In genomic region chr5:117248351-117248750, GRCm38 (mm10) we compare ENCODE assay signal across 14 mouse cellular contexts. TPM values are rescaled to one million over a fixed set of nuclear protein-coding genes. Genes with fewer than 3 reads are reported as not detected.
DNase-seq lines count a peak whose midpoint lies in the region; ATAC-seq and TF ChIP-seq lines count a peak whose summit lies in the region.
"Had no signal": no experiment of that assay in that cellular context is flagged by ENCODE, and none has a peak within 500 bp of the region (broad histone marks: within the 10 kb centered on the region; RNA-seq: fewer than 3 reads in every experiment).

No protein-coding gene starts in this region.

- no peak overlapping the region for H3K9ac ChIP-seq in kidney, embryonic 16.5 days (replicated peaks; ENCODE audit: low read length)
- no peak overlapping the region for H3K9ac ChIP-seq in forebrain, embryonic 11.5 days (ENCODE audit: low read length)
- H3K9ac ChIP-seq: hindbrain, embryonic 15.5 days; kidney, embryonic 15.5 days; lung, embryonic 14.5 days had no signal

- no peaks in the 10 kb centered on the region for H3K79me2 ChIP-seq in myocyte (ENCODE audit: control insufficient read depth, insufficient read depth)

- no peak overlapping the region for H3K4me2 ChIP-seq in kidney, embryonic 16.5 days (replicated peaks; ENCODE audit: low read depth, low read length)
- H3K4me2 ChIP-seq in myocyte (ENCODE audit: low read depth), result peak overlapping the region; percentile 5
- H3K4me2 ChIP-seq in forebrain, embryonic 11.5 days (ENCODE audit: low read depth, low read length, severe bottlenecking), result no peak overlapping the region
- H3K4me2 ChIP-seq: hindbrain, embryonic 15.5 days; kidney, embryonic 15.5 days; lung, embryonic 14.5 days had no signal

- H3K9me3 ChIP-seq in kidney, embryonic 16.5 days (ENCODE audit: low read length), result no peaks in the 10 kb centered on the region
- no peaks in the 10 kb centered on the region for H3K9me3 ChIP-seq in forebrain, embryonic 11.5 days (ENCODE audit: control insufficient read depth, low read length)
- H3K9me3 ChIP-seq: hindbrain, embryonic 15.5 days; kidney, embryonic 15.5 days had no signal

- no peak overlapping the region for H3ac ChIP-seq in myocyte (ENCODE audit: control insufficient read depth, insufficient read length)

- peak; percentile 12 for DNase-seq in embryo, embryonic 10 days (ENCODE audit: low spot score)
- DNase-seq in embryo, embryonic 9.5 days (ENCODE audit: extremely low spot score), result no peak
- DNase-seq in kidney, postnatal 4 days, result peak; percentile 12 to 31
- peak; percentile 79 for DNase-seq in adrenal gland, postnatal 14 days
- DNase-seq in spleen, postnatal 10 days (ENCODE audit: low spot score in 2 of 2), result no peak
- no peak for DNase-seq in forebrain, embryonic 11.5 days (ENCODE audit: low spot score)
- DNase-seq: B cell, adult 2 months; layer of hippocampus, postnatal 36 days; lung, embryonic 14.5 days had no signal

- H3K27ac ChIP-seq in kidney, embryonic 16.5 days (ENCODE audit: low read length), result no peak overlapping the region
- H3K27ac ChIP-seq in forebrain, embryonic 11.5 days (ENCODE audit: low read depth, low read length), result no peak overlapping the region
- H3K27ac ChIP-seq: hindbrain, embryonic 15.5 days; kidney, embryonic 15.5 days had no signal

- no peak for ATAC-seq in kidney, embryonic 16.5 days (ENCODE audit: low FRiP score, low TSS enrichment)
- no peak for ATAC-seq in forebrain, embryonic 11.5 days (replicated peaks; ENCODE audit: low FRiP score)
- ATAC-seq: activated CD4-positive, CD25-positive, alpha-beta regulatory T cell, adult 4 months had no signal

- H3K27me3 ChIP-seq in kidney, embryonic 16.5 days (ENCODE audit: insufficient read depth, low read length), result no peaks in the 10 kb centered on the region
- no peaks in the 10 kb centered on the region for H3K27me3 ChIP-seq in myocyte (ENCODE audit: control insufficient read depth, insufficient read depth, insufficient read length)
- H3K27me3 ChIP-seq in forebrain, embryonic 11.5 days (ENCODE audit: control insufficient read depth, insufficient read depth, low read length), result no peaks in the 10 kb centered on the region
- H3K27me3 ChIP-seq: hindbrain, embryonic 15.5 days; kidney, embryonic 15.5 days had no signal

- H3K4me1 ChIP-seq in kidney, embryonic 16.5 days (ENCODE audit: insufficient read depth, low read length), result 0 out of 2 replicates have a peak, but pooled peaks cover 4% of the 10 kb centered on the region
- H3K4me1 ChIP-seq in forebrain, embryonic 11.5 days (replicated peaks; ENCODE audit: control insufficient read depth, insufficient read depth, low read length), result no peaks in the 10 kb centered on the region
- H3K4me1 ChIP-seq: kidney, embryonic 15.5 days had no signal

- TF ChIP-seq POLR2A in myocyte (IDR thresholded peaks at IDR 0.05; ENCODE audit: insufficient read length, low read depth), result no peak

- no peak overlapping the region for H3K4me3 ChIP-seq in kidney, embryonic 16.5 days (ENCODE audit: low read length)
- no peak overlapping the region for H3K4me3 ChIP-seq in myocyte
- no peak overlapping the region for H3K4me3 ChIP-seq in forebrain, embryonic 11.5 days (ENCODE audit: low read depth, low read length)
- H3K4me3 ChIP-seq: hindbrain, embryonic 15.5 days; kidney, embryonic 15.5 days had no signal

- H3K36me3 ChIP-seq in kidney, embryonic 16.5 days (ENCODE audit: insufficient read depth, low read length), result peaks cover 5% of the 10 kb centered on the region; the same call in 1 of the 2 replicates
- peaks cover 3% of the 10 kb centered on the region for H3K36me3 ChIP-seq in myocyte (ENCODE audit: control insufficient read depth, insufficient read depth)
- no peaks in the 10 kb centered on the region for H3K36me3 ChIP-seq in forebrain, embryonic 11.5 days (ENCODE audit: control insufficient read depth, insufficient read depth, low read length)

- WGBS in kidney, embryonic 16.5 days, result 31% methylated on average over 10 of the region's 10 CpGs
- 36% methylated on average over 10 of the region's 10 CpGs for WGBS in forebrain, embryonic 11.5 days

TF ChIP-seq in myocyte, 11 proteins besides CTCF, POLR2A, EP300 and RAD21:
- no peak for TF ChIP-seq USF1 (IDR thresholded peaks at IDR 0.05; ENCODE audit: low read depth)
- no peak for TF ChIP-seq MYOD1 (IDR thresholded peaks at IDR 0.05; ENCODE audit: control insufficient read depth in 1 of 3, insufficient read length in 2 of 3, low read depth in 2 of 3)
- no peak for TF ChIP-seq TCF12 (IDR thresholded peaks at IDR 0.05; ENCODE audit: insufficient read depth, poor library complexity, severe bottlenecking)
- TF ChIP-seq MYOG (IDR thresholded peaks at IDR 0.05; ENCODE audit: control insufficient read depth in 1 of 3, insufficient read depth in 1 of 3, insufficient read length in 2 of 3, low read depth in 2 of 3), result no peak
- TF ChIP-seq SRF (IDR thresholded peaks at IDR 0.05; ENCODE audit: control insufficient read depth, insufficient read length, low read depth), result no peak
- TF ChIP-seq REST (IDR thresholded peaks at IDR 0.05; ENCODE audit: insufficient read depth, insufficient read length), result no peak
- TF ChIP-seq CEBPB (IDR thresholded peaks at IDR 0.05; ENCODE audit: insufficient read depth, poor library complexity, severe bottlenecking), result no peak
- TF ChIP-seq E2F4 (IDR thresholded peaks at IDR 0.05; ENCODE audit: insufficient read depth), result no peak
- no peak for TF ChIP-seq TCF3 (IDR thresholded peaks at IDR 0.05; ENCODE audit: insufficient read length, low read depth)
- TF ChIP-seq POLR2AphosphoS2 (IDR thresholded peaks at IDR 0.05; ENCODE audit: insufficient read length, low read depth), result no peak
- no peak for TF ChIP-seq MAX (IDR thresholded peaks at IDR 0.05; ENCODE audit: low read depth)

RNA-seq across cellular contexts. Expression of gene Pebp1, which starts 39.1 kb away (rescaled TPM):
- 841 and 885 TPM in 2 replicates for polyA plus RNA-seq in kidney, embryonic 16.5 days (2015; fragmentation: Nextera tagmentation; extraction: Ambion mirVana)
- 832 and 835 TPM in 2 replicates for total RNA-seq in adrenal gland, postnatal 14 days (2021)
- 713 TPM for polyA plus RNA-seq in myocyte (2012; fragmentation: generic; extraction: Trizol)
- polyA plus RNA-seq in forebrain, embryonic 11.5 days (2014; fragmentation: Nextera tagmentation; extraction: Ambion mirVana), result 881 and 979 TPM in 2 replicates

Comparison
In these comparisons a context has a peak if more than half of its experiments do, and no peak if none do; other contexts are left out.
1. DNase-seq: peak in embryo, embryonic 10 days (single experiment), kidney, postnatal 4 days (2 of 2) and adrenal gland, postnatal 14 days (single experiment); none in embryo, embryonic 9.5 days (single experiment), spleen, postnatal 10 days (0 of 2) and forebrain, embryonic 11.5 days (single experiment).